Mouse (Mus musculus) retina, postnatal 1 day (tissue): ENCODE data around the gene Supt6.
"Not testable (repeated sequence)": the region's sequence is repeated elsewhere in the genome, so short reads cannot be mapped to it uniquely, and the experiment has no call there.

ENCODE experiments used
- DNase-seq: peaks from one replicate; pipeline ENCODE4 v3.0.0-alpha.2; 2012

Supt6 gene

GRCm38 (mm10) chr11:78245627-78246317 is at the start of gene Supt6, which contains the start of gene Sdf2:
Supt6 (minus strand) TSS chr11:78245987.
Sdf2 (plus strand) TSS chr11:78245746.
- DNase-seq: peak; percentile 97

- no peak for DNase-seq
Measured at GRCm38 (mm10) chr11:78294585-78294984, 48.8 kb upstream of the Supt6 start.

DNA sequence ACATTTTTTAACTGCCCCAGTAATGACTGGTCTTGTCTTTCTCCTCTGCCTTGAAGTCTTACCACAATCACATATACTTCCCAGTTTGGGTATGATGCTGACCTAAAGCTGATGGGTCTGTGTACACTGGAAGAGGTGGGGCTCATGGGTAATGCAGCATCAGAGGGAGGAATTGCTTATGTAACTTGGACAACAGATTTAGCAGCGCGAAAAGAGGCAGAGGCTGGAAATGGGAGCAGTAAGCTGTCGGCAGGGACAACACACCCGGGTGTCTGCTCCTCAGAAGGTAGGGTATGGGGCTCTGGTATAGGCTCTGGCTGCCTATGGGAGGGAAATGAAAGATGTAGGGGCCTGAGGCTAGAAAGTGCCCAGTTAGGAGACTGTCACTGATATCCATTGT is 44.9 kb upstream of the Supt6 start, which contains the start of gene BC030499:
Gene BC030499 (plus strand): TSS at position 188 of the 400 bp plus-strand sequence.
- DNase-seq: no peak

- DNase-seq: no peak
Measured at GRCm38 (mm10) chr11:78289146-78289763, 43.5 kb upstream of the Supt6 start.

- no peak for DNase-seq
Measured at GRCm38 (mm10) chr11:78279586-78279985, 33.8 kb upstream of the Supt6 start.

- no peak for DNase-seq
Measured at GRCm38 (mm10) chr11:78278853-78279252, 33.1 kb upstream of the Supt6 start.

GRCm38 (mm10) chr11:78276169-78276568 is 30.4 kb upstream of the Supt6 start:
- DNase-seq: not testable (repeated sequence)

DNA sequence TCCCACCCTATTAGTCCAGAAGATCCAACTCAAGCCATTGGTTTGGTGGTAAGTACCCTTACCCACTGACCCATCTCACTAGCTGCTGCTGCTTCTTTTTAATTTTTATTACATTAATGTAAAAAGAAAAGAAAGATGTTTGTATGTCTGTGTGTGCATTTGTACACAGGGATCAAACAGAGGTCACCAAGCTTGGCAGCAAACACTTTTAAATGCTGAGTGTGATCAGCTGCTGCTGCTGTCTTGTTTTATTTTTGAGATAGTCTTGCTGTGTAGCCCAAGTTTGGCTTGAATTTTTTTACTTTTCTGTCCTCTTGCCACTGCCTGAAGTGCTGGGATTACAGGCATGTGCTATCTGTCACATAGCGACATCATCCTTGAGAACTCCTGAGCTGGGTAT is 29.8 kb upstream of the Supt6 start:
- DNase-seq: no peak

GRCm38 (mm10) chr11:78271986-78272385 is 26.2 kb upstream of the Supt6 start:
- no peak for DNase-seq

DNA sequence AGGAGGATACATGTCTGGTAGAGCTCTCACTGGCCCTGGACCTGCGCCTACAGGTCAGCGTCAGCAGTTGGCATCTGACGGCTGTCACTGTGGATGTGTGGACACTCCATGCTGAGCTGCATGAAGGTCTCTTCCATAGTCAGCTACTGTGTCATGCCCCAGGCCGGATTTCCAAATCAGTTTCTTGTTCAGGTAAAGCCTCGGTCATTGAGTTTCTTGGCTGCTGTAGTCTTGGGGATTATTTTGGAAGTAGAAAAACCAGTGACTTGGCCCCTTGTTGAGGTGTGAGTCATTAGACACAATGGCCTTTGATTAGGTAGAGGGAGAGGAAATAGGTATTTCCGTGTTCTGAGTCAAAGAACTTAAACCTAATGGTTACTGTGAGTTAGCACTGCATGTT is 19.8 kb upstream of the Supt6 start:
- DNase-seq: no peak

DNA sequence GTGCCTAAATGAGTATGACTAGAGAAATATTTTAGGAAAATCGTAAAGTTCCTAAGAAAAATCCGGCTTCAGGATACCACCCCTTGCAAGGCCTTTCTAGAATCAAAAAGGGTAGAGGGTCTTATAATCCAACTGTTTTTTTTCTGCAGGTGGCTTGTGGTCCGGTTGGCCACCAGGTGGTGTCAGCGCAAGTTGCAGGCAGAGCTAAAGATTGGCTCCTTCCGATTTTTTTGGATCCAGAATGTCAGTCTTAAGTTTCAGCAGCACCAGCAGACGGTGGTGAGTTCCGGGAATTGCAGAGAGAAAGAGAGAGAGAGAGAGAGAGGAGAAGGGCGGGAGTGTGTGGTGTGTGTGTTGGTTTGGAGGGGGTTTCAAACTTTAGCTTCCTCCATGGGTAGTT is 16.8 kb upstream of the Supt6 start:
- DNase-seq: peak; percentile 77

GRCm38 (mm10) chr11:78261380-78262352 is 15.9 kb upstream of the Supt6 start, which contains the start of gene 2610507B11Rik:
2610507B11Rik (plus strand) TSS chr11:78261752.
- DNase-seq: peak; percentile 97

DNA sequence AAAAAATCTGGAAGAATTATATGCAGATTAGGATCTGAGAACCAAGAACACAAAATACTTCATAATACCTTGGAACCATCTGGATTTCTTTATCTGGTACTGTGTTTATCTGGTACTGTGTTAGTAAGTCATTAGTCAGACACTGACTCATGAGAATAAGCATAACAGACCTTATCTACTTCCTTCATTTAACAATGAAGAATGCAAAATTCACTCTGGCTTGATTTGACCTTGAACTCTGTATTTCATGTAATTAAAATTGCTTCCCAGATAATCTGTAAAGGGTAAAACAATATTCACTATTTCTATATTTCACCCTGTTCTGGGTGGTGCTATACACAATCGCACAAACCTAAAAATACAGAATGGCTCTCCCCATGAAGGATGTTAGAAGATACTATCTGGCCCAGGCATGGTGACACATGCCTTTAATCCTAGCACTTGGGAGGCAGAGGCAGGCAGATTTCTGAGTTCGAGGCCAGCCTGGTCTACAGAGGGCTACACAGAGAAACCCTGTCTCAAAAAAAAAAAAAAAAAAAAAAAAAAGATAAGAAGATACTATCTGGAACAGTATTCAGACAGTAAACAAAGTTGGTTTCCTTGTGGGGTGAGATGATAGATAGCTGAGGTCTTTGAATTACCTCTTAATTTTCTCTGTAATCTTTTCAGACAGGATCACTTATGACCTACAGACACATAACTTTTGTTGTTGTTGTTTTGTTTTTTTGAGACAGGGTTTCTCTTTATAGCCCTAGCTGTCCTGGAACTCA is 14.9 kb upstream of the Supt6 start:
- no peak for DNase-seq

GRCm38 (mm10) chr11:78256618-78257017 is 10.8 kb upstream of the Supt6 start:
- DNase-seq: no peak

DNA sequence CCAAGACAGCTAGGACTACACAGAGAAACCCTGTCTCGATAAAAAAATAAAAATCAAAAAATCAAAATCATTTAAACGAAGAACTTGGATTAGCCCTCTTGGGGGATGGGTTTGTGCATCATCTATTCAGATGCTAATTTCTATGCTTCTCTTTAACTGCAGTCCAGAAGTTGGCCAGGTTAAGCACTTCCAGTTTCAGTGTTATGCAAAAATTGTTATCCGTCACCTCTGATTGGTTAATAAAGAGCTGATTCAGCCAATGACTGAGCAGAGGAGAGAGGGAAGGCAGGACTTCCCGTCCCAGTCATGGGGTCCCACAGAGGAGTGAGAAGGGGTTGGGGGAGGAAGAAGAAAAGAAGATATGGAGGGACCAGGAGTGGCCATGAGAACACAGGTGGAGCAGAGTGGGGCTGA is 1.9 kb upstream of the Supt6 start:
- DNase-seq: peak; percentile 17

GRCm38 (mm10) chr11:78247012-78247348 is 1.2 kb upstream of the Supt6 start:
- DNase-seq: no peak

GRCm38 (mm10) chr11:78246318-78247011 is 678 bp upstream of the Supt6 start:
- no peak for DNase-seq

DNA sequence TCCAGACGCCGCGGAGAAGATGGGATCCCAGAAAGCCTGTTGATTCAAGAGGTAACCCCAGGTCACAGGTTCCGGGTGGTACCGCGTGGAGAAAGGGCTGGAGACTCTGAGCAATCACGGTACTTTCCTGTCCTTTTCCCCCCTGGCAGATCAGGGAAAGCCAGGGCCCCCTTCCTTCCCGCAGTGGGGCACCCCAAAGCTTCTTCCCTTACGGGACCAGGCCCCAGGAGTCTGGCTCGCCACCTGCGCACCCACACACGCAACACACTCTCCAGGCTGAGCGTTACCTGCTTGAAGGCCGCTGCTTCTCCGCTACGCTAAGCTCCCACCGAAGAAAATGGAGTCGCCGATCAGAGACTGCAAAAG is 543 bp downstream of the Supt6 start:
- no peak for DNase-seq

DNA sequence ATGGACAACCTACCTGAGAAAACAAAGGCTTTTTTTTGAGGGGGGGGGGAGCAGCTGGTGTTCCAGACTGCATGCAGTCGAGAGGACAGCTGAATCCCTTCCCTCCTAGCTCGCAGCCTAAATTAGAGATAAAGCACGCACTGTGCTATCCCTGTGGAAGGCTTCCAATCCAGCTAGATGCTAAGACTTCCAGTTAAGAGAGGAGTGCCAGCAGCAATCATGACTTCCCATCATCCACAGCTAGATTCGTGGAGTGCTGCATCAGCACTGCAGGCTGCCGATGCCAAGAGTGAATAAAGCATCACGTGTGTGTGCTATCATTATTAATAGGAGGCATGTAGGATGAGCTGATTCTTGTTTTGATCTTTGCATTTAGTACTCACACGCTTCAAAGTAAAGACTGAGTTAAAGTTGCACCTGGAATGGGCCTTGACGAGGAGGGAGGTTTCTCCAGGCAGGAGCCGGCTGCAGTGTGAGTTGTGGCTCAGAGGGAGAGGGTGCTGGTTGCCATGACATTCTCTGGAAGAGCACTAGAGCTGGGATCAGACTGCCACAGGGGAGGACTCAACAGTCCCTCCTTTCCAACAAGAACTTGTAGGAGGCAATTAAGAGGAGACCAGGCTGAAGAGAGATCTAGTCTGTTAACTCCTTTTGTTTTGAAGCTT is 5.5 kb downstream of the Supt6 start:
- DNase-seq: no peak

- DNase-seq: no peak
Measured at GRCm38 (mm10) chr11:78231518-78231917, 14.3 kb downstream of the Supt6 start.

GRCm38 (mm10) chr11:78223586-78223985 is 22.2 kb downstream of the Supt6 start:
- no peak for DNase-seq
